Mouse (Mus musculus): ENCODE results near the gene Mrps18b. TPM values are rescaled to one million over a fixed set of nuclear protein-coding genes. Genes with fewer than 3 reads are reported as not detected.

The Mrps18b gene
- polyA plus RNA-seq, 1 experiment from 2014 or later, result 88.0 TPM

DNA sequence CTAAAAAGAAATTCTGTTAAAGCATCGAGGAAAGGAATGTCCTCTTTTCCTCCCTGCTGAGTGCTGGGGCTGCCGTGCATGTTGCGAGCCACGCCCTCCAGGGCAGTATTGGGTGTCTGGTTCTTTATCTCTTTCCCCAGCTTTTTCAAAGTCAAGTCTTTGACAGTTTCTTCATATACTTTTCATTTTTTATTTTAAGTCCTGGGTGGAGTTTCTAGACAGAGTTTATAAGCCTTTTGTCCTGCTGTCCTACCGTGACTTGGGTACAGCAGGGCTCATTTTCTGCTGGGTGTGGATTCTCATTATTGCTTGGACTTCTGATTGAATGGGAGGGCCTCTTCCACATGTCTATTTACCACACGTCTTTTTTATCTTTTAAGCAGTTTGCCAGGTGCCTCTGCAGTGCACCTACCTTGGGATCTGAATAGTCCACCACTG lies 3.7 kb upstream of the Mrps18b start:
- Histone ChIP-seq H3K4me1 (ENCODE audit: insufficient read depth, low read length) (peaks cover 29% of the 10 kb centered on the region), H3K4me2 (replicated peaks; ENCODE audit: low read depth, low read length) (peak overlapping the region; percentile 70), H3K27me3 (ENCODE audit: insufficient read depth, low read length) (no peaks in the 10 kb centered on the region), H3K36me3 (ENCODE audit: insufficient read depth, low read length) (peaks cover 18% of the 10 kb centered on the region), H3K27ac (ENCODE audit: low read length) (peak overlapping the region; percentile 95), H3K9ac (replicated peaks; ENCODE audit: low read length) (peak overlapping the region; percentile 84), H3K9me3 (ENCODE audit: low read length) (no peaks in the 10 kb centered on the region), H3K4me3 (ENCODE audit: low read length) (peak overlapping the region; percentile 85)
- 42% methylated on average over 6 of the region's 6 CpGs for WGBS
- ATAC-seq (ENCODE audit: low FRiP score, low TSS enrichment), result no peak

- ATAC-seq (ENCODE audit: low FRiP score, low TSS enrichment), result peak; percentile 28; the same call in 1 of the 2 replicates
- Histone ChIP-seq H3K9ac (replicated peaks; ENCODE audit: low read length) (peak overlapping the region; percentile 84), H3K4me3 (ENCODE audit: low read length) (peak overlapping the region; percentile 85), H3K4me1 (ENCODE audit: insufficient read depth, low read length) (peaks cover 30% of the 10 kb centered on the region), H3K36me3 (ENCODE audit: insufficient read depth, low read length) (peaks cover 15% of the 10 kb centered on the region), H3K9me3 (ENCODE audit: low read length) (no peaks in the 10 kb centered on the region), H3K4me2 (replicated peaks; ENCODE audit: low read depth, low read length) (peak overlapping the region; percentile 70), H3K27ac (ENCODE audit: low read length) (peak overlapping the region; percentile 95), H3K27me3 (ENCODE audit: insufficient read depth, low read length) (no peaks in the 10 kb centered on the region)
- 7% methylated on average over 7 of the region's 7 CpGs for WGBS
Observed at GRCm38 (mm10) chr17:35919060-35919715, 3.0 kb upstream of the Mrps18b start.

DNA sequence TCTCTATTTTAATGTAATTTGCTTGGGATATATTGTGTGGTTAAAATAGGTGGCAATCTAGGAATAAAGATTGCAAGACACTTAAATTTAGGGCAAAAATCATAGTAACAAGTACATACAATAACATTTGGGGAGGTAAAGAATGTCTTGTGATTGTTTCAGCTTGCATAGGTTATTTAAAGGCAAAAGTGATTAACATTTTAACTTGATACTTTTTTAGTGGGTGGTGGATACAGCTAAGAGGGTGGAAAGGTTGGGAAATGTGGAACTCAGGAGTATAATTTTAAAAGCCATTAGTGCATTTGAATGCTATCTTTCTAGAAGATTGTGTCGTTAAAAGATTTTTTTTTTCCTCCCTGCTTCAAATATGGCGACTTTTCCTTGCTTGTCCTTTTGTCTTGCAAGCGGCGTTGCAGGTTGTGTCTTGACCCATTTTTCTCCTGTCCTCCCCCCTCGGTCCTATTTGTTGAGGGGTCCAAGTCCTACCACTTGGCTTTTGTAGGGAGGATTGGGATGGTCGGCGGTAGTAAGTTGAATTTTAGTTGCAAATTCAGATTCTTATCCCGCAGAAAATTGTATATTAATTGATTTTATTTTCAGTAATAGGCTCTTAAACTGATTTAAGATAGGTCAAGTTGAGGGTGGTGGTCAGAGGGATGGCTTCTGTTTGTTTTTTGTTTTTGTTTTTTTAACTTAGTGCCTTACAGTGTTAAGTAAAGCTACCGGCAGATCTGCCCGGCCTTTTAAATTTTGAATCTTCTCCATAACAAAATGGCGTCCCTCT lies 2.3 kb upstream of the Mrps18b start:
- Histone ChIP-seq H3K4me2 (replicated peaks; ENCODE audit: low read depth, low read length) (peak overlapping the region; percentile 70), H3K36me3 (ENCODE audit: insufficient read depth, low read length) (peaks cover 12% of the 10 kb centered on the region), H3K9me3 (ENCODE audit: low read length) (no peaks in the 10 kb centered on the region), H3K27ac (ENCODE audit: low read length) (peak overlapping the region; percentile 95), H3K4me1 (ENCODE audit: insufficient read depth, low read length) (peaks cover 30% of the 10 kb centered on the region), H3K27me3 (ENCODE audit: insufficient read depth, low read length) (no peaks in the 10 kb centered on the region), H3K4me3 (ENCODE audit: low read length) (peak overlapping the region; percentile 85), H3K9ac (replicated peaks; ENCODE audit: low read length) (peak overlapping the region; percentile 98)
- ATAC-seq (ENCODE audit: low FRiP score, low TSS enrichment), result no peak
- WGBS, result under 1% methylated on average over 11 of the region's 11 CpGs

- WGBS, result 0% methylated on average over 13 of the region's 13 CpGs
- Histone ChIP-seq H3K27me3 (ENCODE audit: insufficient read depth, low read length) (no peaks in the 10 kb centered on the region), H3K4me1 (ENCODE audit: insufficient read depth, low read length) (peaks cover 30% of the 10 kb centered on the region), H3K9ac (replicated peaks; ENCODE audit: low read length) (peak overlapping the region; percentile 98), H3K27ac (ENCODE audit: low read length) (peak overlapping the region; percentile 95), H3K36me3 (ENCODE audit: insufficient read depth, low read length) (peaks cover 16% of the 10 kb centered on the region; the same call in 1 of the 2 replicates), H3K4me3 (ENCODE audit: low read length) (peak overlapping the region; percentile 85), H3K9me3 (ENCODE audit: low read length) (no peaks in the 10 kb centered on the region), H3K4me2 (replicated peaks; ENCODE audit: low read depth, low read length) (peak overlapping the region; percentile 70)
- ATAC-seq (ENCODE audit: low FRiP score, low TSS enrichment), result no peak
Observed at GRCm38 (mm10) chr17:35917463-35918251, 1.5 kb upstream of the Mrps18b start.

- peak overlapping the region; percentile 95 for H3K27ac ChIP-seq (ENCODE audit: low read length)
- H3K4me1 ChIP-seq (ENCODE audit: insufficient read depth, low read length), result peaks cover 30% of the 10 kb centered on the region
- H3K36me3 ChIP-seq (ENCODE audit: insufficient read depth, low read length), result peaks cover 18% of the 10 kb centered on the region; the same call in 1 of the 2 replicates
- peak overlapping the region; percentile 85 for H3K4me3 ChIP-seq (ENCODE audit: low read length)
- no peaks in the 10 kb centered on the region for H3K27me3 ChIP-seq (ENCODE audit: insufficient read depth, low read length)
- WGBS, result 0% methylated on average over 8 of the region's 8 CpGs
- peak overlapping the region; percentile 70 for H3K4me2 ChIP-seq (replicated peaks; ENCODE audit: low read depth, low read length)
- no peak for ATAC-seq (ENCODE audit: low FRiP score, low TSS enrichment)
- no peaks in the 10 kb centered on the region for H3K9me3 ChIP-seq (ENCODE audit: low read length)
- peak overlapping the region; percentile 98 for H3K9ac ChIP-seq (replicated peaks; ENCODE audit: low read length)
Observed at GRCm38 (mm10) chr17:35917143-35917462, 914 bp upstream of the Mrps18b start.

DNA sequence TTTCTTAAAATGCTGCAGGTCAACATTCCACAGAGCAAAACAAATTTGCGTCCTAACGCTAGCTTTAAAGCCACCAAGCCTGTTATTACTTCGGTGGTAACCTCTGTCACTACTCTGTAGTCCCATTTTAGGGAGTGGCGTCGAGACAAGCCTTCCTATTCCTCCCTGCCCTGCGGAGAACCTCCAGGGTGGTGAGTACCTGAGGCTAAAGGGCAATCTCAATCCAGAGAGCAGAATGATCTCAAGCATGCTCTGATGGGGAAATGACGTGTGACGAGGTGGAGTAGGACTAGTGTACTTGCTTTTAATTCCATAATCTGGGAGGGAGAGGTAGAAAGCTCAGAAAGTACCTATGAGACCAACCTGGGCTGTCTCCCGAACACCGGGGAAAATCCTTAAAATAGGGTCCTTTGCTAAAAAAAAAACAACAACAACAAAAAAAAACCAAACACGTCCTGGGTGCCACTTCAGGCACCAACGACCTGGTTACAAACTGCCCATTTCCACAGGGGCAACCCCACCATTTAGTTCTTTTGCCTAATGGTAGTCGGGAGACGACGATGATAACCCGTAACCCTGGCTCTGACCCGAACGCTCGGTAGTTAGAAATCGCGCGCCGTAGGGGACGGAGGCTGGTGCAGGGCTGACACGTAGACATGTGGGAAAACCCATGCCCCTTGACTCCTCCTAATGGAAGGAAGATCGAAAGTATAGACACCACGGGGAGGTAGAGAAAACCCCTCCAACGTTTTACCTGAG lies 472 bp downstream of the Mrps18b start:
- Histone ChIP-seq H3K9me3 (ENCODE audit: low read length) (no peaks in the 10 kb centered on the region), H3K9ac (replicated peaks; ENCODE audit: low read length) (peak overlapping the region; percentile 83), H3K4me3 (ENCODE audit: low read length) (peak overlapping the region; percentile 85), H3K27ac (ENCODE audit: low read length) (peak overlapping the region; percentile 95), H3K4me1 (ENCODE audit: insufficient read depth, low read length) (peaks cover 25% of the 10 kb centered on the region), H3K4me2 (replicated peaks; ENCODE audit: low read depth, low read length) (peak overlapping the region; percentile 75), H3K27me3 (ENCODE audit: insufficient read depth, low read length) (no peaks in the 10 kb centered on the region), H3K36me3 (ENCODE audit: insufficient read depth, low read length) (peaks cover 18% of the 10 kb centered on the region; the same call in 1 of the 2 replicates)
- ATAC-seq (ENCODE audit: low FRiP score, low TSS enrichment), result no peak
- 2% methylated on average over 28 of the region's 28 CpGs for WGBS

DNA sequence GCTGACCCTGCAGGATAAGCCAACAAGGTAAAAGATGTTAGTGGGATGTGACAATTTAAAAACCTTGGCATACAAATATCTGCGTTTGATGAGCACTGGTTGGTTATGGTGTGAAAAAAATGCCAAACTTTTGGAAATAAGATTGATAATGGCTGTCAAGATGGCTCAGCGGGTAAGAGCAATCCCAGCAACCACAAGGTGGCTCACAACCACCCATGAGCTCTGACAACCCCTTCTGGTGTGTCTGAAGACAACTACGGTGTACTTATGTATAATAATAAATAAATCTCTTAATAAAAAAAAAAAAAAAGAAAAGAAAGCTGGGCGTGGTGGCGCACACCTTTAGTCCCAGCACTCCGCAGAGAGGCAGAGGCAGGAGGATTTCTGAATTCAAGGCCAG lies 1.2 kb downstream of the Mrps18b start:
- Histone ChIP-seq H3K27ac (ENCODE audit: low read length) (no peak overlapping the region), H3K4me3 (ENCODE audit: low read length) (peak overlapping the region; percentile 85), H3K27me3 (ENCODE audit: insufficient read depth, low read length) (no peaks in the 10 kb centered on the region), H3K4me1 (ENCODE audit: insufficient read depth, low read length) (peaks cover 20% of the 10 kb centered on the region), H3K9ac (replicated peaks; ENCODE audit: low read length) (no peak overlapping the region), H3K9me3 (ENCODE audit: low read length) (no peaks in the 10 kb centered on the region), H3K36me3 (ENCODE audit: insufficient read depth, low read length) (peaks cover 18% of the 10 kb centered on the region; the same call in 1 of the 2 replicates), H3K4me2 (replicated peaks; ENCODE audit: low read depth, low read length) (peak overlapping the region; percentile 75)
- ATAC-seq (ENCODE audit: low FRiP score, low TSS enrichment), result no peak
- WGBS, result 83% methylated on average over 6 of the region's 6 CpGs

- H3K4me3 ChIP-seq (ENCODE audit: low read length), result peak within 1 kb of the TSS; percentile 73
- peak; percentile 92 for ATAC-seq (ENCODE audit: low FRiP score, low TSS enrichment)
- H3K9ac ChIP-seq (replicated peaks; ENCODE audit: low read length), result peak within 1 kb of the TSS; percentile 73
- no peaks in the 10 kb centered on the region for H3K9me3 ChIP-seq (ENCODE audit: low read length)
- peaks cover 15% of the 10 kb centered on the region for H3K4me1 ChIP-seq (ENCODE audit: insufficient read depth, low read length)
- no peaks in the 10 kb centered on the region for H3K27me3 ChIP-seq (ENCODE audit: insufficient read depth, low read length)
- peak within 1 kb of the TSS; percentile 83 for H3K4me2 ChIP-seq (replicated peaks; ENCODE audit: low read depth, low read length)
- peak within 1 kb of the TSS; percentile 82 for H3K27ac ChIP-seq (ENCODE audit: low read length)
- H3K36me3 ChIP-seq (ENCODE audit: insufficient read depth, low read length), result peaks cover 32% of the 10 kb centered on the region
- WGBS, result 3% methylated on average over 25 of the region's 25 CpGs
Observed at GRCm38 (mm10) chr17:35909919-35910369, 6.2 kb downstream of the Mrps18b start, which contains the start of gene Atat1. Gene Atat1 (minus strand): TSS chr17:35910075.
